Mouse (Mus musculus): ENCODE data around the gene Htr2a.
A peak's percentile ranks its signal among the peaks of the same experiment; 100 is the strongest.

Gene Htr2a

DNA sequence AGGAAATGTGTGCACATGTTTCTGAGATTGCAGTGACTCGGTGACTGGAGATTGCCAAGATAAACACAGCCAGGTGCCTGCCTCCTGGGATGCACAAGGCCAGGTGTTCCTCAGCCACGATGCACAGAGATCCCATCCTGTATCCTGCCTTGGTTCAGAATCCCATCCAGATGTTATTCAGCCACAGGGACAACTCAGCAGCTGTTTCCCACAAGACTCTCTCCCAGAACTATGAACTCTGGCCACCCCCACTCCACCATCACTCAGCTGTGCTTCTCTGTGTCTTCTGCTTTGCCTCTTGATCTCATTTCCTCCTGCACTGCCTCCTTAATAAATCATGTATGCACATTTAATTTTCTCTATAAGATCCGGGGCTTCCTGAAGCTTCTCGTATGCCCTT lies 56.1 kb downstream of the Htr2a start:
- DNase-seq (ENCODE audit: extremely low read depth, low read depth, low spot score) = no peak

DNA sequence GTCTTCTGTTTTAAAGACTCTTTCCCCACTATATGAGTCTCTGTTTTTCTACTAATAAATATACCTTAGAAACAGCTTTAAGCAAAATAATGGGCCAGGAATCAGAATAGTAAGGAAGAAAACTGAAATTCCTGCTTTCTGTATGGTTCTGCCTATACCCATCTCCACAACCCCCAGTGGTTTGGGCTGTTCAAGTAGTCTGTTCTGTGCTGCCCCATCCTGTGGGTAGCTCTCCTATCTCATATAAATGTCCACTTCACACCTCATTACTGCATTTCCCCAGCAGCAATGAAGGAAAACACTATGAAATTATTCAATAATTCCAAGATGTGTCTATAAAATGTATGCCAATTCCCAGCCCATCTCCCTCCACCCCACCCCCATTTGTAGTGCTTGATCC lies 56.8 kb downstream of the Htr2a start:
- no peak for DNase-seq (ENCODE audit: extremely low read depth, low read depth, low spot score)

DNA sequence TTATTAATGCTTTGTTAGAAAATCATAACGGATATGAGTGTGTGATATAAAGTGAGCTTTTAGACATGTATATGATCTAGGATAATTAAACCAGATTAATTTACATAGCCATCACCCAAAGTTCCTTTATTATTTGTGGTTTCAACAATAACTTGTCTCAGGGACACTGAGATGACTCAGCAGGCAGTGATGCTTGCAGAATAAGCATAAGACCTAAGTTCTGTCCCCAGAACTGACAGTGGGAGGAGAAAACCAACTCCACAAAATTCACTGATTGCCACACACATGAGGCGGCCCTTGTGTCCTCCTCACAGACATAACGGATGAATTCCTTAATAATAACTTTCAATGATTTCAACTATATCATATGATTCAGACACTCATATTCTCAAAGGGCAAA lies 58.6 kb downstream of the Htr2a start:
- no peak for DNase-seq (ENCODE audit: extremely low read depth, low read depth, low spot score)

DNA sequence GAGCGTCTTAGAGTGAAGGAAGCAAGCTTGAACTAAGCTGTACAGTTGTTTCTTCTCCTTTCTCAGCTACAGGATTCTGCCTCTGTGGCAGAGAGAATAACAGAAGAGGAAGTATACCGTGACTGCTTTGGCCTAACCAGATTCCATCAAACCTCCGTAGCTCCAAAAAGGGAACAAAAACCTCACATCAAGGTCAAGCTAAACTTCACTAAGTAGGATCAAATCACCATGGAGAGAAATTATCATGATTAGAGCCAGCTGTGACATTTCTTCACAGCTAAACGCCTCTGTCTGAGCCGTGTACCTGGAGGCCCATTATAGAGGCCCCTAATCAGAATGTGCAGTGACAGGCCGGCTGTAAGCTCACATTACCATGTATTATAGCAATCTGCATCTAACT lies 63.3 kb downstream of the Htr2a start:
- DNase-seq (ENCODE audit: extremely low read depth, low read depth, low spot score) = no peak

DNA sequence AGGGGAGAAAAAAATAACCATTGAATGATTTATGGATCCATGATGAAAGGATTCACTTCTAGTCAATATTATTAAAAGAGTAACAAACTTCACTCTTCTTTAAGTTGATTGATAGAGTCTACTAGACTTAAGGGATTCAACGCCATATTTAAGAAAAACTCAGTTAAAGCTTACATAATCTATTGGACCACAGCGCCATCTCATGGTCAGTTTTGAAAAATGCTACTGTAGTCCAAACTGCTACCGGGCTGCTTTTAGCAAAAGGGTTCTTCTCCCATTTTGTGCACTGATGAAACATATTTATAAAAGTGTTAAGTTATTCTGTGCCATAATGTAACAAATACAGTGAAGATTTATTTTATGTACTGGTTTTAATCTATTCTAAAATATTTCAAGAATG lies 68.4 kb downstream of the Htr2a start:
- DNase-seq (ENCODE audit: extremely low read depth, low read depth, low spot score) = no peak

DNA sequence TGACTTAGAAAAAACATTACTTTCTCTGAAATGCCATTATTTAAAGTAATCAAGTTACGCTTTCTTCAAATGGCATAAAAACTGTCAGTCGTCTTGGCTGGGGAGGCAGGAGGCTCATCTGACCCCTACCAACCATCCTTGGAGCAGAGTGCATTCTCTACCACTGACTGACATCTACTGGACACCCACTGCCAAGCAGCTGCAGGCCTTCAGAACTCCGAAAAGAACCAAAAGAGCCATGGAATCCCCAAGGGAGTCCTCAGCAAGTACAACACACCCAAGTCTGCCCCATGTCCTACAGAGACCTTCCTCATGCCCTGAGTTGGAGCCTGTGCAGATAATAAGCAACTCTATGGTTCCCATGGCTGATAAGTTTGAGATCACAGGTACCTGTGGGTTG lies 82.9 kb downstream of the Htr2a start:
- no peak for DNase-seq (ENCODE audit: extremely low read depth, low read depth, low spot score)

DNA sequence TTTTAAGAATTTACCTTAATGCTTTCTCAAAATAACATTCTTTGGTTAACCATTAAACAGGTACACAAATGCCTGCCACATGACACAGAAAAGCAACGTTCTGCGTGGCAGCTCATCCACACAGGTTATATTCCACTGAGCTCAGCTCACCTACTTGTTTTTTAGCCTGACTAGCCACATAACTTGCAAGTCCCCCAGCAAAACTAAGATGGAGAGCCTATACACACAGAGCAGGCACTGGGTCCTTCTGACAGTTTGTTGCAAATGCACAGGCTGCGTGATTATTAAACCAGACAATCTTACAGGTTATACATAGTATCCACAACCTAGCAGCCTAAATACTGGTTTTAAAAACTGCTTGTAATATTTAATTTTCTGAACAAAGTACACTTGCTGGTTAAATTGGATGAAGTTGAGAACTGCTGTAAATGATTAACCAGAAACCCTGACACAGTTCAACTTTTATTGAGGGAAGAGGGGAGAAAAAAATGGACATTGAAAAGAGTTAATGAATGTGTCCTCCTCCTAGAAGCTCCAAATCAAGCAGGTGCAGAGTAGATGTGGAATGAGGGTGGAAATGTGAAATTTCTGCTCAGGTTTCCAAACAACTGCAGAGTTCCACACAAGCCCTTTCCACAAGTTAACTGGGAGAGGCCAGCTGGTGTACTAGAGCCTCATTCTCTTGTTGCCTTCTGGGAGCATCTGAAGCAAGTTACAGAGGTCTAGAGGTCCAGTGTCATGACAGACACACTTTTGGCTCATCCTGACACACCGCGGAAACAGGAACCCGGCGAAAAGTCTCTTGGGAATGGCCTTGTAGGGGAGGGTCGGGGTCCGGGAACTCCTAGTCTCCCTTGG lies 90.8 kb downstream of the Htr2a start:
- DNase-seq (ENCODE audit: extremely low read depth, low read depth, low spot score) = no peak

DNA sequence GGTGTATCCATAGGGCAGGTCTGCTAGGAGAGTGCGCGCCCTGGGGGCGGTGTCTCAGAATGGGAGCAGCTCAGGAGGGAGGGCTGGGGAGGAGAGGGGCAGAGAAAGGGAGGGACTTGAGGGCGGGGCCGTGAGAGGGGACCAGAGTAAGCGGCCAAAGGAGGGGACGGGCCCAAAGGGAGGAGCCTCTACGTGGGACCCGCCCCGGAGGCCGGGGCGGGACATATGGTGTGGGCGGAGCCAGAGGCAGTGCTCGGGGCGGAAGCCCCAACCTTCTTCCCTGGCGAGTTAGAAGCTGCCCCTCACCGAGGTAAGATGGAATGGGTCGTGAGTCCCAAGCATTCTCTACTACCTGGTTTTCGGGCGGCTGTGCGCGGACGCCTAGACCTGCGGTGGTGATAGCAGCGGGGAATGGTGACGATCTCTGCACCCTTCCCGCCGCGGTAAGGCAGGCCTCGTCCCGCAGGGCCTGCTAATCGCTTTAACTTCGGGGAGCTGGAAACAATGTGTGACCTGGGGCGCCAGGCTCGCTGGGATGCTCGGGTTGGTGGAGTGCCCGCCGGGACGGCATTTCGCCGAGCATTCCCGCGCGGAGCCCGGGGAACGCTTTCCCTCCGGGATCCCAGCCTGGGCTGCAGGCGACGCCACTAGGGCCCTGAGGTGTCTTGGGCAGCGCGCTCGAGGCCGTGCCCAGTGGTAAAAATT lies 91.6 kb downstream of the Htr2a start, which contains the start of gene Esd:
Gene Esd (plus strand): TSS at position 219 of the 705 bp plus-strand sequence.
- DNase-seq (ENCODE audit: extremely low read depth, low read depth, low spot score) = peak; percentile 11

DNA sequence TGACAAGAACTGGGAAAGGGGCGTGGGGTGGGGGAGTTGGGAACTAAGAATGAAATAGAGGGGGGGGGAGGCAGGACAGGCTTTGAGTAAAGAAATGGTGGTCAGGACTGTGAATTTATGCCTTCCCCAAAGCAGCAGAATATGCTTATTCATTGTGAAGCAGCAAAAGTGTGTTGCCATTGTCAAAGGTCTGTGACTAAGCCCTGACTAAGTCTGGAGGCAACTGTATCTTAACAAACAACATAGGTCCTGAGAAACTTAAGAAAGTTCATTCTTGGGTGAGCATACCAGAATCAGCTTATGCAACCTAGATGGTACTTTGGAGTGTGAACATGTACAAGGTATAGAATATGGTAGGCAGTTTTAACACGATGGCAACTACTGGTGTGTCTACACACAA lies 92.8 kb downstream of the Htr2a start:
- no peak for DNase-seq (ENCODE audit: extremely low read depth, low read depth, low spot score)

DNA sequence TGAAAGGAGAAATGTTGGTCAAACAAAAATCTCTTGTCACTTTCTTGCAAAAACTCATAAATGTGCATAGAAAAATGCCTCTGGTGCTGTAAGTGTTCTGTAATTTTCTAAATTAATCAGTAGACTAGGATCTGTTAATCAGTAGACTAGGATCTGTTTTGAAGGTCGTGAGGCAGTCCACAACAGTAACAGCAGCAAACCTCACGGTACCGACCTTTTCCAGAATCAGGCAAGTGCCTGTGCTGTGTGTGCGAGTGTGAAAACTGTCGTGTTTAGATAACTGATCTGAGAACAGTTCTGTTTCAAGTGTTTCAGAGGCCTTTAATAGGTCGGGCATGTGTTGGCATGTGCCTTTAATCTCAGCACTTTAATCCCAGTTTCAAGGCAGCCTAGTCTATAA lies 94.8 kb downstream of the Htr2a start:
- DNase-seq (ENCODE audit: extremely low read depth, low read depth, low spot score) = no peak

DNA sequence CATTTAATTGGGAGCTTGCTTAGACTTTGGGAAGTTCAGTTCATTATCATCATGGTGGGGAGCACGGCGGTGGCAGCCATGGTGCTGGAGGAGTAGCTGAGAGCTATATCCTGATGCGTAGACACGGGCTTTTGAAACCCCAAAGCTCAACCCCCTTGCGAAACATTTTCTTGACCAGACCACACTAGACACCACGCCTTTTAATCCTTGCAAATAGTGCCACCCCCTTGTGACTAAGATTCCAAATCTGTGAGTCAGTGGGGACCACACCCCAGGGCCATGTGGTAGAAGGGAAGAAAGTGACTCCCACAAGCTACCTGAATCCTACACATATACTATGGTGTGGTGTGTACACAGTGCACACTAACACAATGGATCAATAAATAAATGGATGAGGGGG lies 96.2 kb downstream of the Htr2a start:
- no peak for DNase-seq (ENCODE audit: extremely low read depth, low read depth, low spot score)

Data from fat pad, adult 2 months (tissue).